Mouse (Mus musculus): ENCODE results near the gene Zfp704.

GRCm38 (mm10) chr3:9541561-9541960 lies 68.3 kb downstream of the Zfp704 start:
- TF ChIP-seq CTCF (IDR thresholded peaks at IDR 0.05; ENCODE audit: extremely low read depth, insufficient read depth, insufficient read length, insufficient replicate concordance) (no peak), POLR2A (IDR thresholded peaks at IDR 0.05; ENCODE audit: low read depth, low read length) (no peak)

Measured in spleen, adult 2 months (tissue).